Mouse (Mus musculus) cortical plate, adult 2 months (tissue): ENCODE data around the gene Fut11.

Experiments
- CTCF ChIP-seq: fragments of 200-500 bp; IDR thresholded peaks from 2 replicates; pipeline ENCODE4 v1.5.1; 2011; ENCODE audit warnings: mild to moderate bottlenecking, control low read depth, low read length; ENCODE audit not compliant: insufficient read depth; ENCODE audit errors: extremely low read depth
- POLR2A ChIP-seq: fragments of 200-500 bp; IDR thresholded peaks from 2 replicates; pipeline ENCODE4 v1.6.1; 2011; ENCODE audit warnings: mild to moderate bottlenecking, low read length, control low read depth; ENCODE audit not compliant: insufficient read depth; ENCODE audit errors: extremely low read depth

- TF ChIP-seq CTCF (no peak), POLR2A (no peak)
Measured at GRCm38 (mm10) chr14:20698515-20698914, 3.7 kb downstream of the Fut11 start.
